Mouse (Mus musculus) frontal cortex, postnatal 36 days (tissue): ENCODE measurements around the gene Ankib1.
"Not testable (repeated sequence)": the region's sequence is repeated elsewhere in the genome, so short reads cannot be mapped to it uniquely, and the experiment has no call there.

Experiments used
- DNase-seq, 2 experiments: peaks; one replicate each; pipeline ENCODE4 v3.0.0; 2022; ENCODE audit warnings: low spot score in 2 of 2

The Ankib1 gene

GRCm38 (mm10) chr5:3725491-3725890 is 77.2 kb downstream of the Ankib1 start:
- DNase-seq, result no peak

GRCm38 (mm10) chr5:3723415-3723814 is 79.3 kb downstream of the Ankib1 start:
- no peak for DNase-seq

GRCm38 (mm10) chr5:3722873-3723272 is 79.9 kb downstream of the Ankib1 start:
- DNase-seq, result no peak

- no peak for DNase-seq
These were observed 83.4 kb downstream of the Ankib1 start for GRCm38 (mm10) chr5:3719371-3719770.

- DNase-seq, result no peak
These were observed 86.9 kb downstream of the Ankib1 start for GRCm38 (mm10) chr5:3715800-3716199.

GRCm38 (mm10) chr5:3702180-3702579 is 100.5 kb downstream of the Ankib1 start:
- no peak for DNase-seq

GRCm38 (mm10) chr5:3700025-3700424 is 102.7 kb downstream of the Ankib1 start:
- no peak for DNase-seq

- no peak for DNase-seq
These were observed 106.7 kb downstream of the Ankib1 start for GRCm38 (mm10) chr5:3696031-3696430.

GRCm38 (mm10) chr5:3695191-3695590 is 107.5 kb downstream of the Ankib1 start:
- no peak for DNase-seq

- no peak for DNase-seq
These were observed 109.8 kb downstream of the Ankib1 start for GRCm38 (mm10) chr5:3692956-3693355.

- no peak for DNase-seq
These were observed 111.4 kb downstream of the Ankib1 start for GRCm38 (mm10) chr5:3691283-3691682.

GRCm38 (mm10) chr5:3688298-3688697 is 114.4 kb downstream of the Ankib1 start:
- DNase-seq, result no peak

- no peak for DNase-seq
These were observed 132.7 kb downstream of the Ankib1 start for GRCm38 (mm10) chr5:3669938-3670554.

- no peak for DNase-seq
These were observed 136.1 kb downstream of the Ankib1 start for GRCm38 (mm10) chr5:3666585-3666984.

- DNase-seq, result no peak
These were observed 137.5 kb downstream of the Ankib1 start for GRCm38 (mm10) chr5:3665225-3665624.

GRCm38 (mm10) chr5:3657085-3657484 is 145.6 kb downstream of the Ankib1 start, which contains the start of gene Gatad1:
Gatad1 (minus strand) TSS chr5:3657185.
- no peak for DNase-seq

GRCm38 (mm10) chr5:3653801-3654200 is 148.9 kb downstream of the Ankib1 start:
- DNase-seq, result no peak

- not testable (repeated sequence) for DNase-seq
These were observed 149.7 kb downstream of the Ankib1 start for GRCm38 (mm10) chr5:3652903-3653575.

- DNase-seq, result no peak
These were observed 151.1 kb downstream of the Ankib1 start for GRCm38 (mm10) chr5:3651621-3652020.

GRCm38 (mm10) chr5:3650881-3651280 is 151.8 kb downstream of the Ankib1 start, which contains the start of gene Tmbim7:
Tmbim7 (plus strand) TSS chr5:3651181.
- DNase-seq, result no peak

GRCm38 (mm10) chr5:3648849-3649210 is 153.9 kb downstream of the Ankib1 start:
- no peak for DNase-seq

GRCm38 (mm10) chr5:3648206-3648848 is 154.4 kb downstream of the Ankib1 start:
- DNase-seq, result no peak

GRCm38 (mm10) chr5:3647708-3648121 is 155.0 kb downstream of the Ankib1 start:
- peak; percentile 65 to 82 for DNase-seq
